Mouse (Mus musculus): Measurements from ENCODE around the gene Fat4.
A peak's percentile ranks its signal among the peaks of the same experiment; 100 is the strongest.

Gene Fat4

GRCm38 (mm10) chr3:38886890-38887355, at the start of gene Fat4:
Fat4 (plus strand) TSS chr3:38886940.
- no peak for DNase-seq

GRCm38 (mm10) chr3:38839438-38839837, 47.3 kb upstream of the Fat4 start:
- peak; percentile 21 for DNase-seq

GRCm38 (mm10) chr3:38843000-38843538, 43.7 kb upstream of the Fat4 start:
- no peak for DNase-seq

- no peak for DNase-seq
Observed at GRCm38 (mm10) chr3:38846602-38847382, 39.9 kb upstream of the Fat4 start.

GRCm38 (mm10) chr3:38849077-38849476, 37.7 kb upstream of the Fat4 start:
- no peak for DNase-seq

GRCm38 (mm10) chr3:38849536-38849935, 37.2 kb upstream of the Fat4 start:
- DNase-seq, result peak; percentile 83

GRCm38 (mm10) chr3:38853650-38854049, 33.1 kb upstream of the Fat4 start:
- no peak for DNase-seq

- no peak for DNase-seq
Observed at GRCm38 (mm10) chr3:38860683-38861082, 26.1 kb upstream of the Fat4 start.

GRCm38 (mm10) chr3:38871291-38871690, 15.4 kb upstream of the Fat4 start:
- no peak for DNase-seq

- DNase-seq, result no peak
Observed at GRCm38 (mm10) chr3:38875872-38876271, 10.9 kb upstream of the Fat4 start.

GRCm38 (mm10) chr3:38876706-38877105, 10.0 kb upstream of the Fat4 start:
- DNase-seq, result no peak

GRCm38 (mm10) chr3:38882778-38883177, 4.0 kb upstream of the Fat4 start:
- peak; percentile 68 for DNase-seq

- no peak for DNase-seq
Observed at GRCm38 (mm10) chr3:38883676-38884075, 3.1 kb upstream of the Fat4 start.

- DNase-seq, result peak; percentile 91
Observed at GRCm38 (mm10) chr3:38884276-38884675, 2.5 kb upstream of the Fat4 start.

GRCm38 (mm10) chr3:38884919-38885418, 1.8 kb upstream of the Fat4 start:
- DNase-seq, result no peak

- peak; percentile 89 for DNase-seq
Observed at GRCm38 (mm10) chr3:38885481-38886001, 1.2 kb upstream of the Fat4 start.

- DNase-seq, result no peak
Observed at GRCm38 (mm10) chr3:38886061-38886821, 499 bp upstream of the Fat4 start.

- DNase-seq, result peak; percentile 49
Observed at GRCm38 (mm10) chr3:38887381-38887991, 746 bp downstream of the Fat4 start.

GRCm38 (mm10) chr3:38888111-38888510, 1.4 kb downstream of the Fat4 start:
- DNase-seq, result peak; percentile 79

- DNase-seq, result no peak
Observed at GRCm38 (mm10) chr3:38892791-38893224, 6.1 kb downstream of the Fat4 start.

- DNase-seq, result no peak
Observed at GRCm38 (mm10) chr3:38900839-38901238, 14.1 kb downstream of the Fat4 start.

GRCm38 (mm10) chr3:38906832-38907231, 20.1 kb downstream of the Fat4 start:
- DNase-seq, result no peak

Data from lung, postnatal 36 days (tissue).